Mouse (Mus musculus) lung, embryonic 15.5 days (tissue): ENCODE results near the gene Maf. TPM values are rescaled to one million over a fixed set of nuclear protein-coding genes. Genes with fewer than 3 reads are reported as not detected.
A peak's percentile ranks its signal among the peaks of the same experiment; 100 is the strongest.

ENCODE experiments used
- ATAC-seq: fragments of 200-750 bp; cut with Nextera tagmentation; 2 replicates; pipeline ENCODE4 v1.8.0; 2017; ENCODE audit warnings: moderate number of reproducible peaks, borderline replicate concordance; ENCODE audit not compliant: low FRiP score, low TSS enrichment; ENCODE audit errors: extremely low read depth
- H3K27ac ChIP-seq: fragments of 300-500 bp; sonication (generic); 2 replicates; pipeline ENCODE4 v1.5.1; 2015; ENCODE audit warnings: moderate library complexity, mild to moderate bottlenecking, inconsistent platforms
- H3K27me3 ChIP-seq: fragments of 300-500 bp; sonication (generic); 2 replicates; pipeline ENCODE4 v1.6.1; 2015; ENCODE audit warnings: inconsistent platforms
- H3K36me3 ChIP-seq: fragments of 300-500 bp; sonication (generic); 2 replicates; pipeline ENCODE4 v1.6.1; 2015; ENCODE audit warnings: inconsistent platforms
- H3K4me1 ChIP-seq: fragments of 300-500 bp; sonication (generic); 2 replicates; pipeline ENCODE4 v1.6.1; 2015; ENCODE audit warnings: inconsistent platforms
- H3K4me2 ChIP-seq: fragments of 300-500 bp; sonication (generic); 2 replicates; pipeline ENCODE4 v1.6.1; 2015; ENCODE audit warnings: inconsistent platforms, mild to moderate bottlenecking, moderate library complexity
- H3K4me3 ChIP-seq: fragments of 300-500 bp; sonication (generic); 2 replicates; pipeline ENCODE4 v1.5.1; 2015; ENCODE audit warnings: mild to moderate bottlenecking, inconsistent platforms
- H3K9ac ChIP-seq: fragments of 300-500 bp; sonication (generic); 2 replicates; pipeline ENCODE4 v1.6.1; 2015; ENCODE audit warnings: inconsistent platforms
- H3K9me3 ChIP-seq: fragments of 300-500 bp; sonication (generic); 2 replicates; pipeline ENCODE4 v1.6.1; 2016; ENCODE audit warnings: inconsistent platforms
- WGBS: fragments of 180-500 bp; shearing (Covaris S2); methylation state at CpG from one replicate; pipeline ENCODE4 v1.1.7; 2015; 5-methylcytosine and 5-hydroxymethylcytosine counted together
- polyA plus RNA-seq: library from polyadenylated mRNA; unstranded; fragments of >200 nt; fragmentation: Nextera tagmentation; extraction: Ambion mirVana; gene quantifications from 2 replicates; pipeline ENCODE4 v1.2.1, GENCODE M21; 2015

The Maf gene
- 10.1 and 11.6 TPM in 2 replicates for polyA plus RNA-seq

DNA sequence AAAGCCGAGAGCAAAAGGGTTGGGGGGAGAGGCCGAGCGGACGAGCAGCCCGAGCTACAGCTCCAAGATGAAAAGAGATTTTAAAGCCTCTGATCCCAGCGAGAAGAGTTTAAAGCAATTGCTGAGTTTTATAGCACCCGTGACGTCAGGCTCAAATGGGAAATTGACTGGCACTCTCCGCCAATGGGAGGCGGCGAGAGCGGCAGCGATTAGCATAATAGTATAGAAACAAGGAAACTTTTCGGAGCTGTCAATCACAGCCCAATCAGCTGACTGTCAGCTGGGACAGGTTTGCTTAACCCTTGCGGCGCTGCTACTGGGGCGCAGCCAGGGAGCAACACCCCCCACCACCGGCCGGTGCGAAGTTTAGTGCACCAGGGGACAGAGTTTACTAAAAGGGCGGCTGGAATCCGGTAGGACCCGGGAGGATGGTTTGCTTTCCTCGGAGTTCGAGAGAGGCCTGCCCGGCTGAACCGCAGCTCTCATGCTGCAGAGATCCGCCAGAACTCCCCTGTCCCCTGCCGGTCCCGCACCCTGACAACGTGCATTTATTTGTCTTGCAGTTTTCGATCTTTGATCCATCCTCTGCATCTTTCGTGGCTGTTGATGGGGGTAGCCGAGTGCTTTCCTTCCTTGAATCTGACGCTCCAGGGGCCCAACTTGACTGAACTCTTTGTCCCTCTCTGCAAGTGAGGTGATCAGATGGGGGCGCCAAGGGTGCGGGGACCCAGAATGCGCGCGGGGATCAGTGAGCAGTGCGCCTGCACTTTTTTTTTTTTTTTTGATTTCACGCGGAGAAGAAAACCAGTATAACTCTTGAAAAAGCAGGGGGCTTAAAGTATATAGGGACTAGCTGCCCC lies at the start of gene Maf:
Gene Maf, minus strand, starts transcription at position 64 of the 860 bp plus-strand sequence.
- H3K4me1 ChIP-seq = peaks cover 14% of the 10 kb centered on the region
- peak within 1 kb of the TSS; percentile 92 for H3K4me2 ChIP-seq
- peak; percentile 80 for ATAC-seq
- no peaks in the 10 kb centered on the region for H3K36me3 ChIP-seq
- peak within 1 kb of the TSS; percentile 82 for H3K4me3 ChIP-seq
- H3K27me3 ChIP-seq = peaks cover 12% of the 10 kb centered on the region
- WGBS = under 1% methylated on average over 43 of the region's 43 CpGs
- peak within 1 kb of the TSS; percentile 96 for H3K27ac ChIP-seq
- no peaks in the 10 kb centered on the region for H3K9me3 ChIP-seq
- H3K9ac ChIP-seq = peak within 1 kb of the TSS; percentile 75

GRCm38 (mm10) chr8:115756965-115757364 lies 49.4 kb upstream of the Maf start:
- Histone ChIP-seq H3K27me3 (no peaks in the 10 kb centered on the region), H3K4me3 (no peak overlapping the region), H3K9me3 (no peaks in the 10 kb centered on the region), H3K9ac (no peak overlapping the region), H3K4me1 (peaks cover 27% of the 10 kb centered on the region), H3K36me3 (no peaks in the 10 kb centered on the region), H3K4me2 (no peak overlapping the region), H3K27ac (no peak overlapping the region)
- no peak for ATAC-seq
- WGBS = 56% methylated on average over 3 of the region's 3 CpGs

GRCm38 (mm10) chr8:115756027-115756426 lies 48.4 kb upstream of the Maf start:
- WGBS = 46% methylated on average over 2 of the region's 2 CpGs
- 0 out of 2 replicates have a peak, but pooled peaks have one; percentile 37 for ATAC-seq

DNA sequence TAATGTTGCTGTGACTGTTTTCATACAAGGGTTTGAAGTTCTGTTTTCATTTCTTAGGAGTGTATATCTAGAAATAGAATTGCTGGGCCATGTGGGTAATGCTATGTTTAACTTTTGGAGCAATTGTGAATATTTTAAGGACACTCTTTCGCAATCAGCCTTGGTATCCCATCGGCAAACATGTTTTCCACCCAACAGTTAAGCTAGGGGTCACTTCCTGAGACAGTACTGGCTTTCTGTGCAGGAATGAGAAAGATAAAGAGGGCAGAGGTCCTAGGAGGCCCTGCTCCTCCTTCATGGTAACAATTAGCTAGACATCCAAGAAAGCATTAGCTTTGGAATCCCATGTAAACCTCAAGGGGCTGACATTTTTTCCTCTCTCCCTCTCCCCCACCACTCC lies 47.1 kb upstream of the Maf start:
- Histone ChIP-seq H3K27me3 (no peaks in the 10 kb centered on the region), H3K9me3 (no peaks in the 10 kb centered on the region), H3K4me1 (peaks cover 27% of the 10 kb centered on the region), H3K9ac (no peak overlapping the region), H3K27ac (no peak overlapping the region), H3K4me2 (no peak overlapping the region), H3K36me3 (no peaks in the 10 kb centered on the region), H3K4me3 (no peak overlapping the region)
- no peak for ATAC-seq
- 16% methylated on average over 2 of the region's 2 CpGs for WGBS

More at GRCm38 (mm10) chr8:115756027-115756426, 48.4 kb upstream of the Maf start:
- Histone ChIP-seq H3K4me3 (no peak overlapping the region), H3K9me3 (no peaks in the 10 kb centered on the region), H3K27me3 (no peaks in the 10 kb centered on the region), H3K36me3 (no peaks in the 10 kb centered on the region), H3K9ac (no peak overlapping the region), H3K27ac (no peak overlapping the region), H3K4me2 (no peak overlapping the region), H3K4me1 (peaks cover 27% of the 10 kb centered on the region)

- ATAC-seq = no peak
- H3K9ac ChIP-seq = no peak overlapping the region
Measured at GRCm38 (mm10) chr8:115753801-115754200, 46.2 kb upstream of the Maf start.

GRCm38 (mm10) chr8:115747426-115747825 lies 39.8 kb upstream of the Maf start:
- Histone ChIP-seq H3K27ac (no peak overlapping the region), H3K36me3 (no peaks in the 10 kb centered on the region), H3K4me2 (no peak overlapping the region), H3K4me1 (no peaks in the 10 kb centered on the region), H3K27me3 (no peaks in the 10 kb centered on the region), H3K9me3 (no peaks in the 10 kb centered on the region), H3K9ac (no peak overlapping the region), H3K4me3 (no peak overlapping the region)
- 79% methylated on average over 10 of the region's 10 CpGs for WGBS
- no peak for ATAC-seq

More at GRCm38 (mm10) chr8:115753801-115754200, 46.2 kb upstream of the Maf start:
- Histone ChIP-seq H3K4me1 (peaks cover 27% of the 10 kb centered on the region), H3K27ac (no peak overlapping the region), H3K4me2 (no peak overlapping the region), H3K36me3 (no peaks in the 10 kb centered on the region), H3K9me3 (no peaks in the 10 kb centered on the region), H3K4me3 (no peak overlapping the region), H3K27me3 (no peaks in the 10 kb centered on the region)
- WGBS = 26% methylated on average over 8 of the region's 8 CpGs

GRCm38 (mm10) chr8:115745648-115746047 lies 38.1 kb upstream of the Maf start:
- ATAC-seq = no peak
- WGBS = 29% methylated on average over 2 of the region's 2 CpGs

DNA sequence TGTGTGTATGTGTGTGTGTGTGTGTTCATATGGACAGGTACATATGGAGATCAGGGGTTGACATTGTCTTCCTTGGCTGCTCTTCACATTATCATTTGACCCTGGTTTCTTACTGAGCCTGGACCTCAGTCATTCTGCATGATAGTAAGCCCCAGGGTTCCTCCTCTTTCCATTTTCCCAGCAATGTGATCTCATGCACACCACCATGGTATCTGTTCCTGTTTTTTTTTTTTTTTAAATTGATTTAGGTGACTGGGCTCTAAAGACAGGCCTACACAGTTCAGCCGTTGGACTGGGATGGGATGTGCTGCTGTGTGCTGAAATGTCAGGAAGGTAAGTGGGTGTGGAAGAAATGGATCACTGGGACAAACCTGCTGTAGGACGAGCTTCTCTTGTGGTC lies 35.8 kb upstream of the Maf start:
- no peak overlapping the region for H3K27ac ChIP-seq
- H3K36me3 ChIP-seq = no peaks in the 10 kb centered on the region
- no peak overlapping the region for H3K4me3 ChIP-seq
- ATAC-seq = no peak
- no peaks in the 10 kb centered on the region for H3K4me1 ChIP-seq
- H3K9me3 ChIP-seq = no peaks in the 10 kb centered on the region
- H3K27me3 ChIP-seq = no peaks in the 10 kb centered on the region
- no peak overlapping the region for H3K9ac ChIP-seq
- WGBS = 71% methylated on average over 2 of the region's 2 CpGs
- H3K4me2 ChIP-seq = no peak overlapping the region

More at GRCm38 (mm10) chr8:115745648-115746047, 38.1 kb upstream of the Maf start:
- no peaks in the 10 kb centered on the region for H3K4me1 ChIP-seq
- no peaks in the 10 kb centered on the region for H3K9me3 ChIP-seq
- no peak overlapping the region for H3K9ac ChIP-seq
- no peak overlapping the region for H3K4me2 ChIP-seq
- no peaks in the 10 kb centered on the region for H3K36me3 ChIP-seq
- no peak overlapping the region for H3K4me3 ChIP-seq
- no peaks in the 10 kb centered on the region for H3K27me3 ChIP-seq
- no peak overlapping the region for H3K27ac ChIP-seq

- Histone ChIP-seq H3K9ac (no peak overlapping the region), H3K27ac (no peak overlapping the region), H3K9me3 (no peaks in the 10 kb centered on the region), H3K4me1 (no peaks in the 10 kb centered on the region), H3K36me3 (no peaks in the 10 kb centered on the region), H3K27me3 (no peaks in the 10 kb centered on the region), H3K4me2 (no peak overlapping the region), H3K4me3 (no peak overlapping the region)
- 87% methylated on average over 6 of the region's 6 CpGs for WGBS
- ATAC-seq = no peak
Measured at GRCm38 (mm10) chr8:115742646-115743045, 35.1 kb upstream of the Maf start.

- no peaks in the 10 kb centered on the region for H3K27me3 ChIP-seq
- H3K36me3 ChIP-seq = no peaks in the 10 kb centered on the region
- no peaks in the 10 kb centered on the region for H3K9me3 ChIP-seq
- no peak overlapping the region for H3K4me3 ChIP-seq
- H3K4me1 ChIP-seq = no peaks in the 10 kb centered on the region
- WGBS = 87% methylated on average over 6 of the region's 6 CpGs
- H3K4me2 ChIP-seq = no peak overlapping the region
- H3K9ac ChIP-seq = no peak overlapping the region
- ATAC-seq = no peak
- H3K27ac ChIP-seq = no peak overlapping the region
Measured at GRCm38 (mm10) chr8:115741964-115742363, 34.4 kb upstream of the Maf start.

DNA sequence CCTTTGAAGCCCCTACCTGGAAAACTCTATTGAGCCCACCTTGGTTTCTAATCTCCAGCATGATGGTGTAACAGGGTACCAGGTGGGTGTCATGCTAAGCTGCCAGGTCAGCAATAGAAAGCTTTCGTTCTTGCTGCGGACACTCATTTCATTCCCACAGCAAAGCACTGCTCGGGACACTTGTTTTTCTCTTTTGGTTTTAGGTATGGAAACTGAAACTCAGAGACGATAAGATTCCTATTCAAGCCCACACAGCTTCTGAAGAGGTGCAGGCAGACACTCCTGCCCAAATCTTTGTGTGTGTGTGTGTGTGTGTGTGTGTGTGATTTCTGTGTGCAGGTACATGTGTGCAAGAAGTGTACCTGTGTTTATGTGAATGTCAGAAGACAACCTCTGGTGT lies 32.2 kb upstream of the Maf start:
- H3K4me3 ChIP-seq = no peak overlapping the region
- H3K9ac ChIP-seq = no peak overlapping the region
- no peaks in the 10 kb centered on the region for H3K9me3 ChIP-seq
- no peaks in the 10 kb centered on the region for H3K36me3 ChIP-seq
- WGBS = 90% methylated on average over 4 of the region's 4 CpGs
- no peak overlapping the region for H3K27ac ChIP-seq
- no peak overlapping the region for H3K4me2 ChIP-seq
- H3K27me3 ChIP-seq = no peaks in the 10 kb centered on the region
- no peak for ATAC-seq
- no peaks in the 10 kb centered on the region for H3K4me1 ChIP-seq

- WGBS = 71% methylated on average over 6 of the region's 6 CpGs
- Histone ChIP-seq H3K4me1 (no peaks in the 10 kb centered on the region), H3K4me3 (no peak overlapping the region), H3K9me3 (no peaks in the 10 kb centered on the region), H3K27me3 (no peaks in the 10 kb centered on the region), H3K4me2 (no peak overlapping the region), H3K9ac (no peak overlapping the region), H3K36me3 (no peaks in the 10 kb centered on the region), H3K27ac (no peak overlapping the region)
- ATAC-seq = no peak
Measured at GRCm38 (mm10) chr8:115732401-115732800, 24.8 kb upstream of the Maf start.
